Mouse (Mus musculus) embryonic fibroblast, embryonic 13.5 days (primary cell): ENCODE measurements around the gene Msrb2. TPM values are rescaled to one million over a fixed set of nuclear protein-coding genes. Genes with fewer than 3 reads are reported as not detected.
A peak's percentile ranks its signal among the peaks of the same experiment; 100 is the strongest.

ENCODE experiments used
- H3K27ac ChIP-seq: 2 replicates; pipeline ENCODE4 v1.5.1; 2012; ENCODE audit warnings: low read length, control low read depth, inconsistent platforms; ENCODE audit not compliant: insufficient read depth
- H3K4me1 ChIP-seq: 2 replicates; pipeline ENCODE4 v1.6.1; 2011; ENCODE audit warnings: low read length; ENCODE audit not compliant: control insufficient read depth, insufficient read depth
- H3K4me3 ChIP-seq: 2 replicates; pipeline ENCODE4 v1.5.1; 2011; ENCODE audit warnings: mild to moderate bottlenecking, control low read depth, low read length; ENCODE audit not compliant: insufficient read depth
- CTCF ChIP-seq: IDR thresholded peaks from 2 replicates; pipeline ENCODE4 v1.5.1; 2011; ENCODE audit warnings: mild to moderate bottlenecking, control low read depth, low read length, moderate library complexity, borderline replicate concordance; ENCODE audit not compliant: insufficient read depth
- POLR2A ChIP-seq: IDR thresholded peaks from 2 replicates; pipeline ENCODE4 v1.6.1; 2011; ENCODE audit warnings: low read depth, mild to moderate bottlenecking, control low read depth, low read length, moderate library complexity
- polyA plus RNA-seq: library from polyadenylated mRNA; stranded (reverse); fragments of >200 nt; gene quantifications from 2 replicates; pipeline ENCODE4 v1.2.4, GENCODE M21; 2011; ENCODE audit warnings: low read depth; ENCODE audit not compliant: missing spikeins, insufficient read length

Gene Msrb2
- polyA plus RNA-seq, 1 experiment = 6.5 TPM

GRCm38 (mm10) chr2:19388329-19389103 is 17.3 kb downstream of the Msrb2 start:
- Histone ChIP-seq H3K27ac (no peak overlapping the region), H3K4me3 (no peak overlapping the region), H3K4me1 (no peaks in the 10 kb centered on the region)
- no peak for TF ChIP-seq POLR2A
- TF ChIP-seq CTCF = no peak

GRCm38 (mm10) chr2:19390411-19391143 is 19.3 kb downstream of the Msrb2 start:
- TF ChIP-seq CTCF (no peak), POLR2A (no peak)
- Histone ChIP-seq H3K4me1 (no peaks in the 10 kb centered on the region), H3K4me3 (no peak overlapping the region), H3K27ac (no peak overlapping the region)

GRCm38 (mm10) chr2:19391649-19392048 is 20.4 kb downstream of the Msrb2 start:
- no peaks in the 10 kb centered on the region for H3K4me1 ChIP-seq
- H3K4me3 ChIP-seq = no peak overlapping the region
- H3K27ac ChIP-seq = no peak overlapping the region
- TF ChIP-seq CTCF = no peak
- no peak for TF ChIP-seq POLR2A

- no peak for TF ChIP-seq CTCF
- no peak for TF ChIP-seq POLR2A
- no peak overlapping the region for H3K27ac ChIP-seq
- H3K4me3 ChIP-seq = no peak overlapping the region
- H3K4me1 ChIP-seq = no peaks in the 10 kb centered on the region
These were observed 21.6 kb downstream of the Msrb2 start for GRCm38 (mm10) chr2:19392793-19393192.

GRCm38 (mm10) chr2:19405409-19405808 is 34.2 kb downstream of the Msrb2 start:
- no peak for TF ChIP-seq POLR2A
- no peak for TF ChIP-seq CTCF
- Histone ChIP-seq H3K4me3 (no peak overlapping the region), H3K27ac (no peak overlapping the region), H3K4me1 (no peaks in the 10 kb centered on the region)

- Histone ChIP-seq H3K27ac (no peak overlapping the region), H3K4me3 (no peak overlapping the region), H3K4me1 (no peaks in the 10 kb centered on the region)
- TF ChIP-seq CTCF = no peak
- TF ChIP-seq POLR2A = no peak
These were observed 35.3 kb downstream of the Msrb2 start for GRCm38 (mm10) chr2:19406531-19406930.

- TF ChIP-seq CTCF (0 out of 2 replicates have a peak, but pooled peaks have one; percentile 26), POLR2A (no peak)
- H3K4me3 ChIP-seq = peak overlapping the region; percentile 24; the same call in 1 of the 2 replicates
- H3K27ac ChIP-seq = no peak overlapping the region
- H3K4me1 ChIP-seq = no peaks in the 10 kb centered on the region
These were observed 43.2 kb downstream of the Msrb2 start for GRCm38 (mm10) chr2:19414222-19414965.

- peak overlapping the region; percentile 24; the same call in 1 of the 2 replicates for H3K4me3 ChIP-seq
These were observed 43.9 kb downstream of the Msrb2 start for GRCm38 (mm10) chr2:19415063-19415521.

GRCm38 (mm10) chr2:19416066-19416465 is 44.8 kb downstream of the Msrb2 start:
- H3K27ac ChIP-seq = no peak overlapping the region
- no peak overlapping the region for H3K4me3 ChIP-seq
- H3K4me1 ChIP-seq = no peaks in the 10 kb centered on the region
- TF ChIP-seq CTCF (no peak), POLR2A (no peak)

More at GRCm38 (mm10) chr2:19415063-19415521, 43.9 kb downstream of the Msrb2 start:
- Histone ChIP-seq H3K27ac (no peak overlapping the region), H3K4me1 (no peaks in the 10 kb centered on the region)
- TF ChIP-seq POLR2A = no peak
- TF ChIP-seq CTCF = no peak
